Mouse (Mus musculus): Measurements from ENCODE around the gene Nkain1. TPM values are rescaled to one million over a fixed set of nuclear protein-coding genes. Genes with fewer than 3 reads are reported as not detected.
A peak's percentile ranks its signal among the peaks of the same experiment; 100 is the strongest.

Gene Nkain1
- polyA plus RNA-seq, 1 experiment from 2014 or later = 11.0 TPM

DNA sequence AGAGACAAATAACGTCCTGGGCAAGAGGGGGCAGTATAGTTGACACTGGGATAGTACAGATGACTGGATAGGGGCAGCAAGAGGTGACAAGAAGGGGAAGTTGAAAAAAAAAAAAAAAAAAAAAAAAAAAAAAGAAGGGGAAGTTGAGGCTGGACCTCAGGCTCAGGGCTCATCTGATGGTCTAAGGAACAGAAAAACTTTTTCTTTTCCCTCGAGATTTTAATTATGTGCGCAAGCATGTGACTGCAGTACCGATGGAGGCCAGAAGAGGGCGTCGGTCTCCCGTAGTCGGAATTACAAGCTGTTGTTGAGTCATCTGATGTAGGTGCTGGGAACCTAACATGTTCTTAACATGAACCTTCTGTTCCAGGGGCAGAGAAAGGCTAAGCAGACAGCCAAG lies 24.8 kb downstream of the Nkain1 start:
- Histone ChIP-seq H3K27ac (replicated peaks) (no peak overlapping the region; the same call in 1 of the 2 replicates), H3K9ac (replicated peaks) (no peak overlapping the region), H3K4me1 (peaks cover 82% of the 10 kb centered on the region), H3K4me2 (no peak overlapping the region), H3K36me3 (no peaks in the 10 kb centered on the region), H3K4me3 (replicated peaks) (no peak overlapping the region), H3K9me3 (replicated peaks) (no peaks in the 10 kb centered on the region), H3K27me3 (replicated peaks) (no peaks in the 10 kb centered on the region)
- 89% methylated on average over 8 of the region's 8 CpGs for WGBS
- ATAC-seq (ENCODE audit: low FRiP score) = no peak

DNA sequence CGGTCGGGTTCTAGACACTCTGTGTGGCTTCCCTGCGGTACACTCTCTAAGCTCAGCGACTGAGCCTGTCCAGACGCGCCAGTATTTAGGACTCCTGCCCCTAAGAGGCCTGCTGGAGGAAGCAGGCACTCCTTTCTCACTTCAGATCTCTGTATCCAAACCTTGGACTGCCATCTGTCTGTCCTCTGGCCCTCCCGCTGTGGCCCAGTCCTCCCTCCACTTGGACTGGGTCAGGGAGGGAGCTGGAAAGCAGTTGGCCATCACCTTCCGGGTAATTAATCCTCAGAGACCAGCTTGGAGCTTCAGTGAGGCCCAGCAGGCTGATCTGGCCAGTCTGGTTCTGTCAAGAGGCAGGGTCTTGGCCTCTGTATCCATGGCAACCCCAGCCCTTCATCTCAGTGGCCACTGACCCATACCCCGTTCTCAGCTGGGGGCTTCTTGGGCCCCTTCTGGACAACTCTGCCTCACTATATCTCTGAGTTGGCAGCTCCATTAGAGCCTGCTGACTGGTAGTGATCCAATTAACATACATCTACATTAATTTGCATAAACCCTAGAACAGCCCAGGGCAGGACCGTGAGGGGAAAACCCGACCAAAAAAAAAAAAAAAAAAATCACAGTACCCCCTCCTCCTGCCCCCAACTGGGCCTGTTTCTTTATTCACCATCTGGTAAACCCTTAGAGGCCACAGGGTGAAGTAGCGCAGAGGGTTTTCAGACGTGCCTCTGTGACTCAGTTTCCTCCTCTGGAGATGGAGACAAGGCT lies 27.0 kb downstream of the Nkain1 start:
- H3K9me3 ChIP-seq (replicated peaks) = no peaks in the 10 kb centered on the region
- 0 out of 2 replicates have a peak overlapping the region, but pooled peaks have one; percentile 11 for H3K9ac ChIP-seq (replicated peaks)
- no peak overlapping the region for H3K4me2 ChIP-seq
- no peaks in the 10 kb centered on the region for H3K27me3 ChIP-seq (replicated peaks)
- peak overlapping the region; percentile 73 for H3K27ac ChIP-seq (replicated peaks)
- no peaks in the 10 kb centered on the region for H3K36me3 ChIP-seq
- peaks cover 77% of the 10 kb centered on the region for H3K4me1 ChIP-seq
- peak; percentile 57 for ATAC-seq (ENCODE audit: low FRiP score)
- 7% methylated on average over 13 of the region's 13 CpGs for WGBS
- no peak overlapping the region for H3K4me3 ChIP-seq (replicated peaks)

DNA sequence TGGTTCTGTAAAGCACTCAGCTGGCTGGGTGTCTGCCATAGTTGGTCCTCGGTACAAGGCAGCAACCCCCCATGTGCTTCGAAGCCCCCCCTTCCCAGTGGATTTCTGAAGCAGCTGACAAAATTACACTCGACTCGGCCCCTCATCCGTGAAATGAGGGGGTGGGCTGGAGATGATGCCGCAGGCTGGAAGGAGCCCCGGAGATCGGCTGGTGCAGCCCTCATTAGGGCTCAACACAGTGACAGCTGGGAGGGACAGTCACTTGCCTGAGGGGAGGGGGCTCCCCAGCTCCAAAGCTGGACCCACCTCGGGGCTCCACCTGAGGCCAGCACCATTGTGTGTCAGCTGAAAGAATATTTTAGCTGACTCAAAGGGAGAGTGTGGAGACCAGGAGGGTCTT lies 29.6 kb downstream of the Nkain1 start:
- H3K27ac ChIP-seq (replicated peaks) = peak overlapping the region; percentile 66
- H3K4me3 ChIP-seq (replicated peaks) = no peak overlapping the region
- no peak overlapping the region for H3K9ac ChIP-seq (replicated peaks)
- no peaks in the 10 kb centered on the region for H3K27me3 ChIP-seq (replicated peaks)
- peak overlapping the region; percentile 11; the same call in 1 of the 2 replicates for H3K4me2 ChIP-seq
- no peak for ATAC-seq (ENCODE audit: low FRiP score)
- H3K36me3 ChIP-seq = no peaks in the 10 kb centered on the region
- no peaks in the 10 kb centered on the region for H3K9me3 ChIP-seq (replicated peaks)
- WGBS = 10% methylated on average over 9 of the region's 9 CpGs
- peaks cover 52% of the 10 kb centered on the region for H3K4me1 ChIP-seq

DNA sequence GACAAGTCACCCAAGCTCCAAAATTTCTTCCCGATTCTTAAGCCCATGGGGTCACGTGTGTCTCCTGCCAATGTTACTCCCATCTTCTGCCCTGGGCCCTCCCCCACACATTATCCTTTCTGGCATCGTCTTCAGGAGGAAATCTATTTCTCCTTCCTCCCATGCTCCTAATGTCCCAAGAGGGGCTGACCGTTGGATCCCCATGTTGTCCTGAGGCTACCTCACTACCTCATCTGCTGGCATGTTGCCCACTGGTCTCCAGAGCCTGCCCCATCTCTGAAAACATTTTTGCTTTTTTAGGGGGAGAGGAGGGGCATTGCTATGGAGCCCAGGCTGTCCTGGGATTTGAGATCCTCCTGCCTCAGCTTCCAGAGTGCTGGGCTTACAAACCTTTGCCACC lies 30.9 kb downstream of the Nkain1 start:
- H3K9me3 ChIP-seq (replicated peaks) = no peaks in the 10 kb centered on the region
- no peak overlapping the region for H3K27ac ChIP-seq (replicated peaks)
- H3K27me3 ChIP-seq (replicated peaks) = no peaks in the 10 kb centered on the region
- no peaks in the 10 kb centered on the region for H3K36me3 ChIP-seq
- no peak overlapping the region for H3K4me2 ChIP-seq
- no peak overlapping the region for H3K9ac ChIP-seq (replicated peaks)
- peaks cover 44% of the 10 kb centered on the region for H3K4me1 ChIP-seq
- ATAC-seq (ENCODE audit: low FRiP score) = no peak
- 64% methylated on average over 4 of the region's 4 CpGs for WGBS
- no peak overlapping the region for H3K4me3 ChIP-seq (replicated peaks)

DNA sequence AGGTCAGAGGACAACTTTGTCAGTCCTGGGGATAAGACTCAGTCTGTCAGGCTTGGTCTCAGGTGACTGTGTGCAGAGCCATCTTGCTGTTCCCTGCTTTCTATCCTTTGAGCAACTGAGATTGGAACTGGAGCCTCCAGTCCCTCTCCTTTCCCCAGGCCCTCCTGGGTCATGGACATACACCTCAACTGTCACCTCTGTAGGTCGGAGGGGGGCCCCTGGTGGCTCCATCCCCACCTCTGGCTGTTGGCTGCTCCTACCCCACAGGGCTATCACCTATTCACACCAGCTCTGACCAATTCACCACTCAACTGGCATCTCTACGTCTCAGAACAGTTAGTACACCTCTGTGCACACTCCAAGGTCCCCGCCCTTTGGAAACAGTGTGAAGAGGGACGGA lies 33.1 kb downstream of the Nkain1 start:
- Histone ChIP-seq H3K36me3 (peaks cover 6% of the 10 kb centered on the region; the same call in 1 of the 2 replicates), H3K27me3 (replicated peaks) (no peaks in the 10 kb centered on the region), H3K4me2 (no peak overlapping the region), H3K4me3 (replicated peaks) (no peak overlapping the region), H3K27ac (replicated peaks) (no peak overlapping the region), H3K9ac (replicated peaks) (no peak overlapping the region), H3K4me1 (peaks cover 21% of the 10 kb centered on the region), H3K9me3 (replicated peaks) (no peaks in the 10 kb centered on the region)
- no peak for ATAC-seq (ENCODE audit: low FRiP score)
- 84% methylated on average over 4 of the region's 4 CpGs for WGBS

DNA sequence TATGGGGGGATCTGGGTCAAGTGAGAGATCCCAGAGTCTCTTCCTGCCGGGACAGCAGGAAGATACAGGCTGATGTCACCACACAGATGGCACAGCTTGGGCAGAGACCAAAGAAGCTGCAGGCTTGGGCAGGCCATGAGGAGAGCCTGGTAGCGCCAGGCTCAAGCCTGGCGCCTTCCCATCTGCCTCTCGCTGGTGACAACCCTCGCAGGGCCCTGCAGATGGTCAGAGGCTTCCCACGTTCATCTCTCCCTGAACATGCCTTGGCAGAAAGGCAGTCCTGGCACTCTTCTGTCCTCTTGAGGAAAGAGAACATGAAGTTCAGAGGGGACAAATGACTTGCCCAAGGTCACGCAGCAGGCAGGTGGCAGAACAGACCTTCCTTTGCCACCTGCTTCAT lies 34.3 kb downstream of the Nkain1 start:
- peaks cover 10% of the 10 kb centered on the region; the same call in 1 of the 2 replicates for H3K36me3 ChIP-seq
- no peak overlapping the region for H3K9ac ChIP-seq (replicated peaks)
- no peak overlapping the region for H3K27ac ChIP-seq (replicated peaks)
- 65% methylated on average over 7 of the region's 7 CpGs for WGBS
- no peaks in the 10 kb centered on the region for H3K27me3 ChIP-seq (replicated peaks)
- H3K4me2 ChIP-seq = no peak overlapping the region
- H3K4me1 ChIP-seq = peaks cover 12% of the 10 kb centered on the region
- ATAC-seq (ENCODE audit: low FRiP score) = no peak
- no peaks in the 10 kb centered on the region for H3K9me3 ChIP-seq (replicated peaks)
- no peak overlapping the region for H3K4me3 ChIP-seq (replicated peaks)

DNA sequence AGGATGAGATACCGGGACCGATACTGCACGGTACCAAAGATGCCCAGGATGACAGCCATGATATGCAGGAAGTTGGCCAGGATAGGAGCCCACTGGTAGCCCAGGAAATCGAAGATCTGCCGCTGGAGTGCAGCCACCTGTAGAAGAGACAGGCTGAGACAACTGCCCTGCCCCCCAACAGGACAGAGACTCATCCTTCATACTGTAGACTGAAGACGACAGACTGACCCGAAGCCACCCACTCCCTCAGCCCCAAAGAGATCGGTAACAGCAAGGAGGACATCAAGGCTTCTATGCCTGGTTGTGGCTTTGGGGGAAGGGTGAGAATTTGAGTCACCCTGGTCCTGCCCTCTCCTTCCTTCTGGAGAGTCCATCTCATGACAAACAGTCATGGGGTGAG lies 34.9 kb downstream of the Nkain1 start:
- Histone ChIP-seq H3K36me3 (peaks cover 10% of the 10 kb centered on the region; the same call in 1 of the 2 replicates), H3K4me2 (no peak overlapping the region), H3K9me3 (replicated peaks) (no peaks in the 10 kb centered on the region), H3K9ac (replicated peaks) (no peak overlapping the region), H3K4me3 (replicated peaks) (no peak overlapping the region), H3K4me1 (peaks cover 6% of the 10 kb centered on the region), H3K27ac (replicated peaks) (no peak overlapping the region), H3K27me3 (replicated peaks) (no peaks in the 10 kb centered on the region)
- WGBS = 77% methylated on average over 8 of the region's 8 CpGs
- ATAC-seq (ENCODE audit: low FRiP score) = no peak

DNA sequence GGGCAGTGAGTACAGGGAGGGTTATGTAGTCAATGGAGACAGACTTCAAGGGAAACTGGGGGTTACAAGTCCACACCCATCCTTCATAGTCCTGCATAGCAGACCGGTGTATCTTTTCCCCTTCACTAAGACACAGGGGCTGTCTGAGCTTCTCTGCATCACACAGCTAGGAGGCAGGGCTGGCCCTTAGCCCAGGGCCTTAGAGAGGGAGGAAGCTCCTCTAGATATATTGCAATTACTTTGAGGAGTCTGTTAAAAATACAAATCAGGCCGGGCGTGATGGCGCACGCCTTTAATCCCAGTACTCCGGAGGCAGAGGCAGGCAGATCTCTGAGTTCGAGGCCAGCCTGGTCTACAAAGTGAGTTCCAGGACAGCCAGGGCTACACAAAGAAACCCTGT lies 36.6 kb downstream of the Nkain1 start:
- Histone ChIP-seq H3K27ac (replicated peaks) (no peak overlapping the region), H3K4me2 (no peak overlapping the region), H3K9me3 (replicated peaks) (no peaks in the 10 kb centered on the region), H3K27me3 (replicated peaks) (no peaks in the 10 kb centered on the region), H3K4me1 (no peaks in the 10 kb centered on the region; the same call in 1 of the 2 replicates), H3K9ac (replicated peaks) (no peak overlapping the region), H3K36me3 (peaks cover 10% of the 10 kb centered on the region; the same call in 1 of the 2 replicates), H3K4me3 (replicated peaks) (no peak overlapping the region)
- ATAC-seq (ENCODE audit: low FRiP score) = no peak
- WGBS = 98% methylated on average over 7 of the region's 7 CpGs

DNA sequence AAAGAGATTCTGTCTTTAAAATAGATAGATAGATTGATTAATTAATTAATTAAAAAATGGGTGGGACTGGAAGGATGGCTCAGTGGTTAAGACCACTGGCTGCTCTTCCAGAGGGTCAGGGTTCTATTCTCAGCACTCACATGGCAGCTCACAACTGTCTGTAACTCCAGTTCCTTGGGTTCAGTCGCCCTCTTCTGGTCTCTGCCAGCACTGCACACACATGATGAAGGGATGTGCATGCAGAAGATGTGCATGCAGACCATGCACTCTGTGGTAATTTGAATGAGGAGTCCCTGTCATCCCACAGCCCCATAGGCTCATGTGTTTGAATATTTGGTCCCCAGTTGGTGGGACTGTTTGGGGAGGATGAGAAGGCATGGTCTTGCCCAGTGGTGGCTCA lies 38.2 kb downstream of the Nkain1 start:
- Histone ChIP-seq H3K27ac (replicated peaks) (no peak overlapping the region), H3K4me2 (no peak overlapping the region), H3K9ac (replicated peaks) (no peak overlapping the region), H3K36me3 (peaks cover 10% of the 10 kb centered on the region; the same call in 1 of the 2 replicates), H3K9me3 (replicated peaks) (no peaks in the 10 kb centered on the region), H3K27me3 (replicated peaks) (no peaks in the 10 kb centered on the region), H3K4me3 (replicated peaks) (no peak overlapping the region), H3K4me1 (peaks cover 5% of the 10 kb centered on the region)
- WGBS = 70% methylated on average over 1 of the region's 1 CpGs
- no peak for ATAC-seq (ENCODE audit: low FRiP score)

DNA sequence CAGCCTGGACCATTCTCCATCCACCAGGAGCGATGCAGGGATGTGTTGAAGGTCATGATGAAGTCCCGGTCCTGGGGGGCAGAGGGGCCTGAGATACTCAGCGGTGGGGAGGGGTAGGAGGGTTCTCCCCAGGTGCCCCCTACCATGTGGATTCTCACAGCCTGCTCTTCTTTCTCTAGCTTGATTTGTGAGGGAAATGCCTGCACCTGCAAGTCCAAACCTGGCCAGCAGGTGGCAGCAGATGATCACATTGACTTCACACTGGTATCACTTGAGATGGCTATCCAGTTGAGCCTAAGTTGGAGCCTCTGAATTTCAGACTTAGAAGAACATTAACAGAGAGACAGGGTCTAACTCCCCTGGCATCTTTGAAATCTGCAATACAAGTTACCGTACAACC lies 40.0 kb downstream of the Nkain1 start:
- Histone ChIP-seq H3K9ac (replicated peaks) (no peak overlapping the region), H3K27ac (replicated peaks) (no peak overlapping the region), H3K4me1 (peaks cover 5% of the 10 kb centered on the region), H3K9me3 (replicated peaks) (no peaks in the 10 kb centered on the region), H3K4me3 (replicated peaks) (no peak overlapping the region), H3K27me3 (replicated peaks) (no peaks in the 10 kb centered on the region), H3K36me3 (peaks cover 13% of the 10 kb centered on the region; the same call in 1 of the 2 replicates), H3K4me2 (no peak overlapping the region)
- 41% methylated on average over 4 of the region's 4 CpGs for WGBS
- 0 out of 2 replicates have a peak, but pooled peaks have one; percentile 22 for ATAC-seq (ENCODE audit: low FRiP score)

DNA sequence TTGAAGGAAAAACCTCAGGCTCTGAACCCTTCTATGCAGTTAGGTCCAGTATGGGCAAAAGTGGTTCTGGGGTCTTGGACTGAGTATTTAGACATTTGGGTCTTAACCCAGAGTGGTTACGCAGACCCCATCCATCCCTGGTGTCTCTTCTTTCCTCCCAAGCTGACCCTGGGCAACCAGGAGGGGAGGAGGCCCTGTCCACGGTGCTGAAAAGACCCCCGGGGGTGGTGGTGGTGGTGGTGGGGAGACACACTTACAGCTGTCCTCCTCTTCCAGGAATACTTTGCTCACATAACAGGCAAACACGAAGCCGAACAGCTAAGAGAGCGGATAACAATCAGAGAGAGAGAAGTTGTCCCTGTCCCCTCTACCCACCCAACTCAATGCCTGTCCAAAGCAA lies 41.6 kb downstream of the Nkain1 start:
- H3K9me3 ChIP-seq (replicated peaks) = no peaks in the 10 kb centered on the region
- H3K4me1 ChIP-seq = peaks cover 5% of the 10 kb centered on the region
- no peak for ATAC-seq (ENCODE audit: low FRiP score)
- H3K9ac ChIP-seq (replicated peaks) = no peak overlapping the region
- 68% methylated on average over 6 of the region's 6 CpGs for WGBS
- H3K4me2 ChIP-seq = no peak overlapping the region
- H3K4me3 ChIP-seq (replicated peaks) = no peak overlapping the region
- peaks cover 13% of the 10 kb centered on the region; the same call in 1 of the 2 replicates for H3K36me3 ChIP-seq
- H3K27ac ChIP-seq (replicated peaks) = no peak overlapping the region
- no peaks in the 10 kb centered on the region for H3K27me3 ChIP-seq (replicated peaks)

DNA sequence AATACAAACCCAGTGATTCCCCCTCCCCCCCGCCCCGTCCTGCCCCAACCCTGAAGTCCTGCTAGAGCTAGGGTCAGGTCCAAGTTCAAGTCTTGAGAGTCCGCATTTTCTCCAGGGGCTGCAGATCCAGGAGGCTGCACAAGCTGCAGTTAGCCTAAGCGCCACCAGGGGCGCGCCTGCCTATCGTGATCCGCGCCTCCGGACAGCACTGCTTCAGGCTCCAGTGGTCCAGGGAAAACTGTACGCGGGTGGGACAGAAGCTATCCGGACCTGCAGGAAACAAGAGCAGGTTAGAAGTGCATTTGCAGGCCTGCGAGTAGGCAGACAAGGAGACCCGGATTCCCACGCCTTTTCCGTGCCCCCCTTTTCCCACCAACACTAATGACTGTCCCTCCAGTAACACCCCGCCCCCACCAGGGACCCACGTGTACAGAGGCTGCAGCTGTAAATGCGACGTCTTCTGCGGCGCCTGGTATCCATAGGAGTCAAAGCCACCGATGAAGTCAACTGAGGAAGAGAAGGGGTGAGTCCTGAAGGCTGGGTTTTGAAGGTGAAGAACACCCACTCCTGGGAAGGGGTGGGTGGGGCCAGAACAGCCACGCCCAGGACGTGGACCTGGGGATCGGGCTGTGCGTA lies 42.2 kb downstream of the Nkain1 start:
- H3K4me1 ChIP-seq = peaks cover 5% of the 10 kb centered on the region

More for the DNA sequence above, 42.2 kb downstream of the Nkain1 start:
- 24% methylated on average over 28 of the region's 28 CpGs for WGBS
- 0 out of 2 replicates have a peak overlapping the region, but pooled peaks have one; percentile 10 for H3K4me3 ChIP-seq (replicated peaks)
- ATAC-seq (ENCODE audit: low FRiP score) = peak; percentile 57
- H3K36me3 ChIP-seq = peaks cover 13% of the 10 kb centered on the region; the same call in 1 of the 2 replicates
- no peaks in the 10 kb centered on the region for H3K9me3 ChIP-seq (replicated peaks)
- H3K4me2 ChIP-seq = peak overlapping the region; percentile 48
- no peaks in the 10 kb centered on the region for H3K27me3 ChIP-seq (replicated peaks)
- no peak overlapping the region for H3K9ac ChIP-seq (replicated peaks)
- no peak overlapping the region for H3K27ac ChIP-seq (replicated peaks)
